Mouse (Mus musculus) hindbrain, embryonic 11.5 days (tissue): ENCODE data around the gene Popdc3. TPM values are rescaled to one million over a fixed set of nuclear protein-coding genes. Genes with fewer than 3 reads are reported as not detected.

ENCODE experiments used
- ATAC-seq: fragments of 200-750 bp; cut with Nextera tagmentation; 2 replicates; pipeline ENCODE4 v1.8.0; 2017; ENCODE audit warnings: mild to moderate bottlenecking, moderate TSS enrichment, moderate library complexity; ENCODE audit not compliant: low FRiP score
- DNase-seq: peaks from one replicate; pipeline ENCODE4 v3.0.0-alpha.2; 2015; ENCODE audit warnings: low spot score
- H3K27ac ChIP-seq: fragments of 300-500 bp; sonication (generic); 2 replicates; pipeline ENCODE4 v1.5.1; 2014; ENCODE audit warnings: mild to moderate bottlenecking, low read depth, low read length
- H3K27me3 ChIP-seq: fragments of 300-500 bp; sonication (generic); 2 replicates; pipeline ENCODE4 v1.6.1; 2014; ENCODE audit warnings: mild to moderate bottlenecking, low read length, moderate library complexity, mixed read lengths; ENCODE audit not compliant: control insufficient read depth, insufficient read depth
- H3K36me3 ChIP-seq: fragments of 300-500 bp; sonication (generic); 2 replicates; pipeline ENCODE4 v1.6.1; 2014; ENCODE audit warnings: mild to moderate bottlenecking, low read length, moderate library complexity, mixed read lengths; ENCODE audit not compliant: control insufficient read depth, insufficient read depth
- H3K4me1 ChIP-seq: fragments of 300-500 bp; sonication (generic); replicated peaks from 2 replicates; pipeline ENCODE4 v1.6.1; 2014; ENCODE audit warnings: low read length, mixed read lengths; ENCODE audit not compliant: control insufficient read depth, insufficient read depth
- H3K4me2 ChIP-seq: fragments of 300-500 bp; sonication (generic); replicated peaks from 2 replicates; pipeline ENCODE4 v1.6.1; 2014; ENCODE audit warnings: mild to moderate bottlenecking, low read depth, low read length
- H3K4me3 ChIP-seq: fragments of 300-500 bp; sonication (generic); 2 replicates; pipeline ENCODE4 v1.5.1; 2014; ENCODE audit warnings: low read depth, low read length
- H3K9ac ChIP-seq: fragments of 300-500 bp; sonication (generic); 2 replicates; pipeline ENCODE4 v1.6.1; 2014; ENCODE audit warnings: low read depth, low read length
- H3K9me3 ChIP-seq: fragments of 300-500 bp; sonication (generic); 2 replicates; pipeline ENCODE4 v1.6.1; 2016; ENCODE audit warnings: low read length; ENCODE audit not compliant: control insufficient read depth
- WGBS: fragments of 180-500 bp; shearing (Covaris S2); extraction: QIAGEN DNeasy Blood & Tissue Kit; methylation state at CpG from one replicate; pipeline ENCODE4 v1.1.7; 2014; 5-methylcytosine and 5-hydroxymethylcytosine counted together
- polyA plus RNA-seq: library from polyadenylated mRNA; unstranded; fragments of >200 nt; fragmentation: Nextera tagmentation; extraction: Ambion mirVana; gene quantifications from 2 replicates; pipeline ENCODE4 v1.2.1, GENCODE M21; 2014

Popdc3 gene
- polyA plus RNA-seq, 1 experiment from 2014 or later = 0.32 TPM

DNA sequence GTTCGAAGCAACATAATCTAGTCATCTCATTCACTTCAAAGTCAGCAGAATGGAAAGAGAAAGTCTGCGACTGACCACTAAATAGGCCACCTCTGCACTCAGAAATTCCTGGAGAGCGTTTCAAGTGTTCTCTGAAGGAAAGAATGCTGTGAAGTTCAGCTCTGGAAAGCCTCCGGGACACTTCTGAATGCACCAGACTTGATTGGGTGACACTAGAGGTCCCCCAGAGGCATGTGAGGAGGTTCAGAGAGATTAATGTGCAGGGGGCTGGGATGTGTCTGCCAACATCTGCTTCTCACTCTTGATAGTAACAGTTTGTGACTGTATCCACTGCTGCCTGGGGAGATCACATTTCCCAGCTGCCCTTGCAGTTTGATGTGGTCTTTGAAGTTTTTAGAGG, 52.1 kb downstream of the Popdc3 start:
- WGBS = 46% methylated on average over 4 of the region's 4 CpGs
- no peak for ATAC-seq
- DNase-seq = peak; percentile 10

DNA sequence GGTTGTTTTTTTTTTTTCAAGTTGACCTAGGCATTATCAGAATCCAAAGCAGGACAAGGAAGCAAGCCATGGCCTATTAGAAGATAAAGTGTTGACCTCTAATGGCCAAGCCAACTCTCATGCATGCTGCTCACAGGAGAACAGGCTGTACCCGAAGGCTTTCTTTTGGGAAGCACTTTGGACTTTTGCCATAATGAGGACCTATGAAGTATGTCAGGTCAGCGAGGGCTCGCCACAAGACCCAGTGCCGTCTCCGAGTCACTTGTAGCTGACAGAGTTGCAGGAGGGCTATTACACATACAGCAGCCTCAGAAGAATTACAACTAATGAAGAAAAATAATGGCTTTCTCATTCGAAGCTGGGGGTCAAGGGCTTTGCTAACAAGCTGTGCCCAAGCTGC, 55.5 kb downstream of the Popdc3 start:
- WGBS = 89% methylated on average over 6 of the region's 6 CpGs
- Histone ChIP-seq H3K27ac (no peak overlapping the region), H3K9me3 (no peaks in the 10 kb centered on the region), H3K36me3 (no peaks in the 10 kb centered on the region), H3K4me3 (no peak overlapping the region), H3K4me1 (no peaks in the 10 kb centered on the region), H3K4me2 (no peak overlapping the region), H3K9ac (no peak overlapping the region), H3K27me3 (no peaks in the 10 kb centered on the region)
- no peak for DNase-seq
- ATAC-seq = no peak

More for the DNA sequence above, 52.1 kb downstream of the Popdc3 start:
- H3K4me2 ChIP-seq = no peak overlapping the region
- H3K27me3 ChIP-seq = no peaks in the 10 kb centered on the region
- H3K9me3 ChIP-seq = no peaks in the 10 kb centered on the region
- H3K36me3 ChIP-seq = no peaks in the 10 kb centered on the region
- H3K27ac ChIP-seq = no peak overlapping the region
- H3K9ac ChIP-seq = no peak overlapping the region
- no peaks in the 10 kb centered on the region for H3K4me1 ChIP-seq
- no peak overlapping the region for H3K4me3 ChIP-seq

DNA sequence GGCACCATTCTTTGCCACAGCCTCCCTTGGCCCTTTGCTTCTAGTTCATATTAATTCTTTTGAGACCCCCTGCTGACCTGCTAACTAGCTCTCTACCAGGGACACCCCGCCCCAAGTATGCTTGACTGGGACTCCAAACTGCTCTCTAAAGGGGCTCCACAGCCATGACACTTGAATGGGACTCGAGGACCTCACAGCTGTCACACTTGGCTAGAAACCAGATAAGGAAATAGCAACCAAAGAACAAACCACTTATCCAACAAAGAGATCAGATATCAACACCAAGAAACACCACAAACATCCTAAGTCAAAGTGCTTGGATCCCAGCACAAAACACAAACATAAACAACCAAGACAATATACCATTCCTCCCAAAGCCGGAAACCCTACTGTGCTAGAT, 58.4 kb downstream of the Popdc3 start:
- Histone ChIP-seq H3K9ac (no peak overlapping the region), H3K27me3 (no peaks in the 10 kb centered on the region), H3K36me3 (no peaks in the 10 kb centered on the region), H3K9me3 (no peaks in the 10 kb centered on the region), H3K27ac (no peak overlapping the region), H3K4me2 (no peak overlapping the region), H3K4me3 (no peak overlapping the region), H3K4me1 (no peaks in the 10 kb centered on the region)
- WGBS = 55% methylated on average over 3 of the region's 3 CpGs
- no peak for DNase-seq
- ATAC-seq = no peak

DNA sequence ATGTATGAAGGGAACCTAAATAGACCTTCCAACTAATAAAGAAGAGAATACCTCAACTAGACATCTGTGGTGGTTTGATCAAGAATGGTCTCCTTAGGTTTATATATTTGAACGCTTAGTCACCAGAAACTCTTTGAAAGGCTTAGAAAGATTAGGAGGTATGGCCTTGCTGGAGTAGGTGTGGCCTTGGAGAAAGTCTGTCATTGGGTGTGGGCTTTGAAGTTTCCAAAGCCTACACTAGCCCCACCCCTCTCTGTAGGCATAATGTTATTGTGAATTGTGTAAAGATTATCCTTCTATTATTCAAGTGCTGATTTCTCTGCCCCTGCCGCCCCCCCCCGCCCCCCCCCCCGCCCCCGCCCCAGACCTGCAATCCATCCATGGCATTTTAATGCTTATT, 59.6 kb downstream of the Popdc3 start:
- Histone ChIP-seq H3K27ac (no peak overlapping the region), H3K4me2 (no peak overlapping the region), H3K9me3 (no peaks in the 10 kb centered on the region), H3K4me1 (no peaks in the 10 kb centered on the region), H3K36me3 (no peaks in the 10 kb centered on the region), H3K27me3 (no peaks in the 10 kb centered on the region), H3K4me3 (no peak overlapping the region), H3K9ac (no peak overlapping the region)
- ATAC-seq = no peak
- no peak for DNase-seq
- WGBS = 82% methylated on average over 5 of the region's 5 CpGs

DNA sequence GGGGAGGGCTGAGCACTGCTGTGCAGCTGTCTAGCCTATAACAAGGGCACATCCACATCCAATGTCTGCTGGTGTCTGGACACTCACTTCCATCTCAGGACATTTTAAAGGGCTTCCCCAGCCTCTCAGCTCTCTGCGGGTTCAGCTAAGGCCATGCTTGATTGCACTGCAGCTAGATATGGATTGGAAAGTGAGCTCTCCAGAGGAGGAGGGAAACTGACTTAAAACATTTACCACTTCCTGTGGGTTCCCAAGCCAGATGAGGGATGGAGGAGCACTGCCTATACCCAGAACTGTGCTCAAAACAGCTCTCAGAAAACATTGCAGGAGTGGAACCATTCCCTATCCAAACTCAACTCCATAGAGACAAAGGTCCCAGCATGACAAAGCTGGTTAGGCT, 82.6 kb downstream of the Popdc3 start:
- Histone ChIP-seq H3K4me1 (no peaks in the 10 kb centered on the region), H3K4me2 (no peak overlapping the region), H3K9me3 (no peaks in the 10 kb centered on the region), H3K27me3 (no peaks in the 10 kb centered on the region), H3K36me3 (no peaks in the 10 kb centered on the region), H3K9ac (no peak overlapping the region), H3K4me3 (no peak overlapping the region), H3K27ac (no peak overlapping the region)
- DNase-seq (no peak), ATAC-seq (no peak)
- WGBS = 74% methylated on average over 1 of the region's 1 CpGs

DNA sequence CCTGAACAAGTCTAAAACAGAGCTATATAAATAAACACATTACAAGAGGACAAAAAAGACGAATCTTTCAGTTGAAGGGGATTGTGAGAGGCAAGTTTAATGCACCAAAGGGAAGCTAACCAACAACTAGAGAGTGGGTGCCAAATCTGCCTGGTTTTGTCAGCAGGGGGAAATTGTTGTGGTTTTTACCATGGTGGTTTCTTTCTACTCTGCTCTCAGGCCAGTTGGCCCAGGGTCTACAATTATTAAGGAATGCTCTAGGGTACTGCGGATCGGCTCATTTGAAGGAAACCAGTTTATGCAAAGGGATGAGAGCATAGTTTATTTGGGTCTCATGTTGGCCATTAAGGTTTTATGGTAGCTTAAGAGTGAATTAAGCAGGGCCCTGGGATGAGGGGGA, 84.2 kb downstream of the Popdc3 start:
- Histone ChIP-seq H3K27ac (no peak overlapping the region), H3K36me3 (no peaks in the 10 kb centered on the region), H3K9me3 (no peaks in the 10 kb centered on the region), H3K4me3 (no peak overlapping the region), H3K4me1 (no peaks in the 10 kb centered on the region), H3K4me2 (no peak overlapping the region), H3K9ac (no peak overlapping the region), H3K27me3 (no peaks in the 10 kb centered on the region)
- ATAC-seq (no peak), DNase-seq (no peak)
- WGBS = 87% methylated on average over 3 of the region's 3 CpGs

DNA sequence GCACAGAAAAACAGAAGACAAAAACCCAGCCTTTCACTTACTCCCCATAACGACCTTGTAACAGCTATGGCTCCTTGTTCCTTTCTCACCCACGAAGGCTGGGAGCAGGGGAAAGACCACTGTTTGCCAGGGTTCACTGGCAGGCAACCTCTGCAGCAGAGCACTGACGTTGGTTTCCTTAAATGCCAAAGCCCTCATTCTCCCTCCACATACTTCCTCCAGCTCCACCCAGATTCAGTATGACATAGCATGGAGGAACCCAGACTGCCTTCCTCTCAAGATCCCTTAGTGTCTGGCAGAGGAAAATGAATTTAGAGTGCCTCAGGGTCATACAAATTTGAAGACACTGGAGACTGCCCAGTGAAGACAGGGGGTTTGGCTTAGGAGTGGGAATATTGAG, 98.6 kb downstream of the Popdc3 start:
- H3K27ac ChIP-seq = no peak overlapping the region
- H3K9me3 ChIP-seq = no peaks in the 10 kb centered on the region
- ATAC-seq (no peak), DNase-seq (no peak)
- no peak overlapping the region for H3K4me3 ChIP-seq
- H3K27me3 ChIP-seq = no peaks in the 10 kb centered on the region
- H3K9ac ChIP-seq = no peak overlapping the region
- H3K4me1 ChIP-seq = no peaks in the 10 kb centered on the region
- 60% methylated on average over 3 of the region's 3 CpGs for WGBS
- no peak overlapping the region for H3K4me2 ChIP-seq
- no peaks in the 10 kb centered on the region for H3K36me3 ChIP-seq

DNA sequence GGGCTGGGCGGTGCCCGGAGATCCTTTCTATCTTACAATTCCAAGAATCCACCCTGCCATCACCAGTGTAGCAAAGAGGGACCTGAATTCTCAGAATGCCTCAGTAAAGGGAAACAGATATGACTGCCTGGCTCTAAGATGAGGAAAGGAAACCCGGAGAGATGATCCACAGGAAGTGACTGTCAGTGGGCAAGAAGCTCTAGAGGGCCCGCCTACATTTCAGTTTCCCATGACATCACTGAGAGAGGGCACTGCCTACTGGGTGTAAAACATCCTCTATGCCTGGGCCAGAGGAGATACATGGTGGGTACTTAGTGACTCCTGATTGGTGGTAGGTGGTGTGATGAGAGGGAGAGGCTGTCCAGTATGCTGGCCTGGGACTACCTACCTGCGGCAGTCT, 99.1 kb downstream of the Popdc3 start:
- Histone ChIP-seq H3K4me2 (no peak overlapping the region), H3K27me3 (no peaks in the 10 kb centered on the region), H3K9ac (no peak overlapping the region), H3K4me3 (no peak overlapping the region), H3K27ac (no peak overlapping the region), H3K4me1 (no peaks in the 10 kb centered on the region), H3K9me3 (no peaks in the 10 kb centered on the region), H3K36me3 (no peaks in the 10 kb centered on the region)
- ATAC-seq (no peak), DNase-seq (no peak)
- WGBS = 93% methylated on average over 5 of the region's 5 CpGs

DNA sequence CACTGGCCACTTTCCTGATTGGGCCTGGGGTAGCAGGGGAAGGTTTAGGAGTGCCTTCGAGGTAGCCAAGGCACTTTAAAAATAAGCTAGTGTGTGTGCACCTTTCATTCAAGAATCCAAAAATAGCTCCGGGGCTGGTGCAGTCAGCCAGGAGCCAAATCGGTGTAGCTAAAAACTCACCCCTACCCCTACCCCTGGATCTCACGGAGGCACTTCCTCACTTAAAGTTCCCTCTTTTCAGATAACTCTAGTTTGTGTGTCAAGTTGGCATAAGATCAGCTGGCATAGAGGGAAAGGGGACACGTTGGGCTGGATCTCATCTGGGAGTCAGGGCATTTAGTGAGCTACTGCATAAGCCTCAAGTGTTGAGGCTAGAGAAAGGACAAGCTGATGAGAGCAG, 107.8 kb downstream of the Popdc3 start:
- Histone ChIP-seq H3K4me1 (peaks cover 3% of the 10 kb centered on the region; the same call in 1 of the 2 replicates), H3K9me3 (no peaks in the 10 kb centered on the region), H3K4me3 (no peak overlapping the region), H3K9ac (no peak overlapping the region), H3K27me3 (peaks cover 12% of the 10 kb centered on the region), H3K27ac (no peak overlapping the region), H3K36me3 (no peaks in the 10 kb centered on the region), H3K4me2 (no peak overlapping the region)
- ATAC-seq = no peak
- WGBS = 83% methylated on average over 5 of the region's 5 CpGs
- DNase-seq = no peak
